Mouse (Mus musculus) liver, adult (tissue): Measurements from ENCODE around the gene Kantr.

Experiments
- GATA4 ChIP-seq: IDR thresholded peaks from 2 replicates; pipeline ENCODE4 v1.6.1; 2014; ENCODE audit warnings: mild to moderate bottlenecking, low read length; ENCODE audit not compliant: insufficient replicate concordance

Gene Kantr

GRCm38 (mm10) chrX:152307942-152308341 lies 19.4 kb downstream of the Kantr start:
- TF ChIP-seq GATA4 = no peak

GRCm38 (mm10) chrX:152307371-152307770 lies 19.9 kb downstream of the Kantr start:
- TF ChIP-seq GATA4 = no peak

- TF ChIP-seq GATA4 = no peak
Measured at GRCm38 (mm10) chrX:152306224-152306623, 21.1 kb downstream of the Kantr start.

- TF ChIP-seq GATA4 = no peak
Measured at GRCm38 (mm10) chrX:152284746-152285145, 42.5 kb downstream of the Kantr start.

GRCm38 (mm10) chrX:152279384-152279783 lies 47.9 kb downstream of the Kantr start:
- TF ChIP-seq GATA4 = no peak

- TF ChIP-seq GATA4 = no peak
Measured at GRCm38 (mm10) chrX:152271189-152271588, 56.1 kb downstream of the Kantr start.
